Mouse (Mus musculus) liver, adult 2 months (tissue): Measurements from ENCODE around the gene Aldh1a1. TPM values are rescaled to one million over a fixed set of nuclear protein-coding genes. Genes with fewer than 3 reads are reported as not detected.
A peak's percentile ranks its signal among the peaks of the same experiment; 100 is the strongest.

Experiments
- DNase-seq: peaks from one replicate; pipeline ENCODE4 v3.0.0-alpha.2; 2011; ENCODE audit warnings: low read depth, low spot score; ENCODE audit errors: extremely low read depth
- H3K27ac ChIP-seq: fragments of 200-500 bp; replicated peaks from 2 replicates; pipeline ENCODE4 v1.5.1; 2012; ENCODE audit warnings: low read depth, mild to moderate bottlenecking, control low read depth, inconsistent platforms, low read length; ENCODE audit not compliant: insufficient read depth
- H3K27me3 ChIP-seq: fragments of 200-500 bp; 2 replicates; pipeline ENCODE4 v1.6.1; 2012; ENCODE audit warnings: mild to moderate bottlenecking, moderate library complexity, low read length, inconsistent platforms; ENCODE audit not compliant: control insufficient read depth, insufficient read depth
- H3K36me3 ChIP-seq: fragments of 200-500 bp; 2 replicates; pipeline ENCODE4 v1.6.1; 2012; ENCODE audit warnings: low read length, inconsistent platforms; ENCODE audit not compliant: control insufficient read depth, insufficient read depth
- H3K4me1 ChIP-seq: fragments of 200-500 bp; 2 replicates; pipeline ENCODE4 v1.6.1; 2011; ENCODE audit warnings: low read length; ENCODE audit not compliant: control insufficient read depth, insufficient read depth
- H3K4me3 ChIP-seq: fragments of 200-500 bp; 2 replicates; pipeline ENCODE4 v1.5.1; 2011; ENCODE audit warnings: low read depth, mild to moderate bottlenecking, control low read depth, low read length, moderate library complexity; ENCODE audit not compliant: insufficient read depth
- H3K79me2 ChIP-seq: fragments of 200-500 bp; 2 replicates; pipeline ENCODE4 v1.6.1; 2012; ENCODE audit warnings: inconsistent platforms, mild to moderate bottlenecking, low read length, moderate library complexity; ENCODE audit not compliant: control insufficient read depth, insufficient read depth
- H3K9ac ChIP-seq: fragments of 200-500 bp; 2 replicates; pipeline ENCODE4 v1.6.1; 2012; ENCODE audit warnings: low read depth, mild to moderate bottlenecking, control low read depth, inconsistent platforms, low read length
- CTCF ChIP-seq: fragments of 200-500 bp; IDR thresholded peaks from 2 replicates; pipeline ENCODE4 v1.5.1; 2011; ENCODE audit warnings: low read depth, low read length, control low read depth
- POLR2A ChIP-seq: fragments of 200-500 bp; IDR thresholded peaks from 2 replicates; pipeline ENCODE4 v1.6.1; 2011; ENCODE audit warnings: low read length, control low read depth; ENCODE audit not compliant: insufficient read depth; ENCODE audit errors: extremely low read depth
- WGBS: fragments of 180-500 bp; shearing (Covaris S2); methylation state at CpG from one replicate; pipeline ENCODE4 v1.1.7; 2018; 5-methylcytosine and 5-hydroxymethylcytosine counted together
- polyA plus RNA-seq: library from polyadenylated mRNA; depleted of rRNA; stranded (reverse); fragments of >200 nt; gene quantifications from 2 replicates; pipeline ENCODE4 v1.2.3, GENCODE M21; 2012
- total RNA-seq: library from RNA; depleted of rRNA; stranded (reverse); fragments of >200 nt; gene quantifications from 2 replicates; pipeline ENCODE4 v1.2.3, GENCODE M21; 2014

Gene Aldh1a1
- total and polyA plus RNA-seq, 2 experiments: 277 to 885 TPM

DNA sequence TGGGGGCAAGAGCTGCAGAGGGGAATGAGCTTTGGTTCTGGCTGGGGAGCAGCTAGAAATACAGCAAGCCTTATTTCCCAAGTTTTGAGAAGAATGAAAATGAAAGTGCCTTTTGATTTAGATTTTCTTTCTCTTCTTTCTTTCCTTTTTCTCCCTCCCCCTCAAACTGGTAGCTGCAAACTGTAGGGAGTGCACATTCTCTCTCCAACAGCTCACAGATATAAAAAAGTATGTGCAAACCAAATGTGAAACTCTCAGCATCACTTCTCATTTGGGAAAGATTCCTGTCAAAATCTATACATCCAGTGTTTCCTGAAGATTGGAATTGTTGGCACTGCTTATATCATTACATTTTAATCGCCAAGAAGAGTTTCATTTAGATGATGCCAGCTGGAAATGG, 110.7 kb downstream of the Aldh1a1 start:
- H3K27me3 ChIP-seq: no peaks in the 10 kb centered on the region
- peak overlapping the region; percentile 60 for H3K9ac ChIP-seq
- TF ChIP-seq CTCF: no peak
- no peak for TF ChIP-seq POLR2A
- H3K4me3 ChIP-seq: peak overlapping the region; percentile 48
- H3K36me3 ChIP-seq: peaks cover 4% of the 10 kb centered on the region
- 0 out of 2 replicates have a peak, but pooled peaks cover 5% of the 10 kb centered on the region for H3K79me2 ChIP-seq
- H3K4me1 ChIP-seq: peaks cover 20% of the 10 kb centered on the region
- peak; percentile 40 for DNase-seq
- 16% methylated on average over 1 of the region's 1 CpGs for WGBS
- peak overlapping the region; percentile 49 for H3K27ac ChIP-seq

DNA sequence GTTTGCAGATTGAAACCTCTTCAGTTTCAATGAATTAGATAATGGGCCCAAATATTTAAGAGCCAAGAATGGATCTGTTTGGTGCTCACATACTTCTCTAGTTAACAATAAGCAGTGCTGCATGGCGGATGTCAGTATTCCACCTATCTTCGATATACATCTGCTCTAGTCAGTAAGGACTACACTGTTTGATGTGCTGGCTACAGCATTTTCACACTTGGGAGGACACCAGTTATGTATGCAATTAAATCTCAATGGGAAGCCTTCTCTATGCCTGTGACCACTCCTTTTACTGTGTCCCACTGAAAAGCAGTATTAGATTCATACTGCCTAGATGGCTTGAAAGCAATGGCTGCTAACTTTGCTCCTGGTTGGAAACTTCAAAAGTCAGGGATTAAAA, 111.4 kb downstream of the Aldh1a1 start:
- peaks cover 7% of the 10 kb centered on the region for H3K36me3 ChIP-seq
- H3K79me2 ChIP-seq: 0 out of 2 replicates have a peak, but pooled peaks cover 5% of the 10 kb centered on the region
- no peak for DNase-seq
- H3K27ac ChIP-seq: no peak overlapping the region; the same call in 1 of the 2 replicates
- peaks cover 23% of the 10 kb centered on the region for H3K4me1 ChIP-seq
- TF ChIP-seq POLR2A (no peak), CTCF (no peak)
- H3K4me3 ChIP-seq: peak overlapping the region; percentile 48
- H3K9ac ChIP-seq: peak overlapping the region; percentile 61
- no peaks in the 10 kb centered on the region for H3K27me3 ChIP-seq
- 79% methylated on average over 2 of the region's 2 CpGs for WGBS

DNA sequence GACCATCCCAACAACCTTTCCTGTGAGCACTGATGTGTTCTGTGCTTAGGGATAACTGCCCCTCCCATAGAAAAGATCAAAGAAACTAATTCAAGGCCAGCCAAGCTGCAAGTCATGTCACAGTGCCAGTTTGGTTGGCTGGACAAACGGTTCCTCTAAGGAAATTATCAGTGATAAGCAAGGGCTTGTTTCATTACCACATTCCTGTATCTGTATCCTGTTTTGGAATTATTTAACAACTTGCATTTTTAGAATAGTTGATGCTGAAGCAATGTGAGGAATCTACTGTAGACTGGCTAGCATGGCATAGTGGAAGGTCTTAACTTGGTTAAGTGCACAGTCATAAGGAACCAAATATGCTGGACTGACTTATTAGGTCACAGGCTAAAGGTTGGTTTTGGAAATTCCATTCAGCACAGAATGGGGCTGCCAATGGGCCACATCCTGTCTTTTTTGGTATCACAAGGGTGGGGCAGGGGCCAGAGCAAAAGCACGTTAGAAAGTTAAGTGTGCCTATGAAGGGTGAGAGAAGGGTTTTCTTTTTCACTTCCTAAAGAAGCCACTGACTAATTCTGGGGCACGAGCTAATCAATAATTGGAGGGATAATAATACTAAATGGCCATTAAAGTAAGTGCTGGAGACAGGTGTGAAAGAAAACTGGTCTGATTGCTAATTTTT, 121.9 kb downstream of the Aldh1a1 start:
- Histone ChIP-seq H3K36me3 (peaks cover 68% of the 10 kb centered on the region), H3K27ac (no peak overlapping the region; the same call in 1 of the 2 replicates), H3K79me2 (no peaks in the 10 kb centered on the region), H3K4me3 (no peak overlapping the region), H3K4me1 (peaks cover 7% of the 10 kb centered on the region; the same call in 1 of the 2 replicates), H3K9ac (no peak overlapping the region), H3K27me3 (no peaks in the 10 kb centered on the region)
- WGBS: 27% methylated on average over 3 of the region's 3 CpGs
- peak; percentile 72 for DNase-seq
- TF ChIP-seq POLR2A: no peak
- TF ChIP-seq CTCF: no peak

DNA sequence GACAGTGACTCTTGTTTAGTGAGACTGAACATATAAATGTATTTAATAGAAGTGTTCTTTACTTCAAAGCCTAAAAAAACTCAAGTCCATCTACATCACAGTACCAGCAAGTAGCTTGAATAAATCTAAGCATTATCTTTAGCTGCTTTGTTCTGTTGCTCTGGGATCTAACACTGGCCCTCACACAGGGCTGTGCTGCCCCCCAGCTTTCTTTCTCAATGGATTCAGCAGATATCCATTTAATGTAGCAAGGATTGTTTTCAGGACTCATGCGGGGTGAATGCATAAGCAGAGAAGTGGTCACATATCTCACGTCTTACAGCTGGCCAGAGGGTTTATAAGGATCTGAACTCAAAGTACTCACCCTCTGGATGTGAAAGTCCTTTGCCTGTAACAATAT, 129.9 kb downstream of the Aldh1a1 start:
- no peaks in the 10 kb centered on the region for H3K79me2 ChIP-seq
- H3K36me3 ChIP-seq: peaks cover 71% of the 10 kb centered on the region
- 51% methylated on average over 2 of the region's 2 CpGs for WGBS
- H3K9ac ChIP-seq: no peak overlapping the region
- no peak overlapping the region for H3K4me3 ChIP-seq
- DNase-seq: no peak
- H3K27me3 ChIP-seq: no peaks in the 10 kb centered on the region
- no peak for TF ChIP-seq CTCF
- TF ChIP-seq POLR2A: no peak
- H3K4me1 ChIP-seq: no peaks in the 10 kb centered on the region
- H3K27ac ChIP-seq: no peak overlapping the region

- Histone ChIP-seq H3K4me1 (peaks cover 6% of the 10 kb centered on the region; the same call in 1 of the 2 replicates), H3K36me3 (peaks cover 71% of the 10 kb centered on the region), H3K9ac (no peak overlapping the region), H3K27me3 (no peaks in the 10 kb centered on the region), H3K27ac (no peak overlapping the region), H3K79me2 (no peaks in the 10 kb centered on the region), H3K4me3 (no peak overlapping the region)
- no peak for TF ChIP-seq POLR2A
- no peak for TF ChIP-seq CTCF
- 84% methylated on average over 10 of the region's 10 CpGs for WGBS
- no peak for DNase-seq
These were observed 130.9 kb downstream of the Aldh1a1 start for GRCm38 (mm10) chr19:20623416-20623815.

DNA sequence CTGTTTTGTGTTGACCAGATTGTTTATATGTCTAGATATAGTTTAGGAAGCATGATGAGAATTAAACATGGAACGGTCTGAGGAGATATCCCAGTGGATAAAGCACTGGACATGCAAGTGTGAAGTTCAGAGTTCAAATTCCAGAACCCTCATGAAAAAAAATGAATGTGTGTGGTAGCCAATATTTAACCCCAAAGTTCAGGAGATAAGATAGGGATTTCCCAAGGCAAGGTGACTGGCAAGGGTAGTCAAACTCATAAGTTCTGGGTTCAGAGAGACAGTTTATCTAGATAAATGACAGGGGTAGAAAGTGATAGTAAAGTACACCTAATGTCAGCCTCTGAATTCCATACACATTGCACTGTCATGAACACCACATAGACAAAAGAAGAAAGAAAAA, 138.5 kb downstream of the Aldh1a1 start:
- peak; percentile 99 for DNase-seq
- 10% methylated on average over 1 of the region's 1 CpGs for WGBS

More for the DNA sequence above, 138.5 kb downstream of the Aldh1a1 start:
- H3K4me1 ChIP-seq: peaks cover 35% of the 10 kb centered on the region
- no peaks in the 10 kb centered on the region for H3K79me2 ChIP-seq
- peaks cover 51% of the 10 kb centered on the region for H3K36me3 ChIP-seq
- H3K4me3 ChIP-seq: no peak overlapping the region
- H3K27ac ChIP-seq: no peak overlapping the region
- TF ChIP-seq CTCF (no peak), POLR2A (no peak)
- no peak overlapping the region for H3K9ac ChIP-seq
- no peaks in the 10 kb centered on the region for H3K27me3 ChIP-seq
